Mouse (Mus musculus) inflammation-experienced regulatory T-cells, adult 16 weeks (primary cell): ENCODE results near the gene Net1. TPM values are rescaled to one million over a fixed set of nuclear protein-coding genes. Genes with fewer than 3 reads are reported as not detected.

Experiments
- polyA plus RNA-seq: library from polyadenylated mRNA; unstranded; fragments of 100-300 nt; shearing (Covaris generic); gene quantifications from one replicate; pipeline ENCODE4 v1.2.1, GENCODE M21; 2017

Net1 gene
- 44.7 TPM for polyA plus RNA-seq

DNA sequence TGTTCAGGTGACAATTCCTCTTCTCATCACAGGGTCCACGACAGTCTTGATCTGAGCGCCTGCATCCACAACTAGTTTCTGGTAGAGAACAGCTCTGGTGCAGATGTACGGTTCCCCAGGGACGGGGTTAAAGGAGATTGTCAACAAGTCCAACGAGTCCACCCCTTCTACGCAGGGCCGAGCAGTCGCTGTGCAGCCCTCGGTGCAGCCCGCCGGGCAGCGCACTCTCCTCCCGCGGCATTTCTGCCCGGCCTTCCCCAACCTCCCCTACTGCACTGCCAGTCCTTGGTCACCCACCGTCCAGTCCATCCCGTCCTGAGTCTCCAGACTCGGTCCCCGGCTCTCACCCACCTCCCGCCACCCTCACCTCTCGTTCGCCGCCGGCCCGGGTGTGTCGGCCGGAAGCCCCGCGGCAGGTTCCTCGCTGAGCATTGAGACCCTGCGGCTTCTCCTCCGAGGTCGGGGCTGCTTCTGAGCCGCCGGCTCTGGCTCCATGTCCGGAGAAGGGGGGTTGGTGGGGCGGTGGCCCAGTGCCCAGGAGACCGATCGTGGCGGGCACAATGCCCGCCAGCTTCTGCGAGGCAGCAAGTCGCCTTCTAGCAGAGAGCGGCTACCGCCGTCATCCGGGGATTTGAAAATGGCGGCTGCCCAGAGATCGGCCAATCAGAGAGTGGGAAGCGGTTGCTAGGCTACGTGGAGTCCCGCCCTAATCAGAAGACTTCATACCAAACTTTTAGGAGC lies at the start of gene Net1, which contains the start of gene Tubal3:
Gene Net1, minus strand, starts transcription at position 650 of the 741 bp plus-strand sequence.
Gene Tubal3, plus strand, starts transcription at position 704 of the 741 bp plus-strand sequence.

DNA sequence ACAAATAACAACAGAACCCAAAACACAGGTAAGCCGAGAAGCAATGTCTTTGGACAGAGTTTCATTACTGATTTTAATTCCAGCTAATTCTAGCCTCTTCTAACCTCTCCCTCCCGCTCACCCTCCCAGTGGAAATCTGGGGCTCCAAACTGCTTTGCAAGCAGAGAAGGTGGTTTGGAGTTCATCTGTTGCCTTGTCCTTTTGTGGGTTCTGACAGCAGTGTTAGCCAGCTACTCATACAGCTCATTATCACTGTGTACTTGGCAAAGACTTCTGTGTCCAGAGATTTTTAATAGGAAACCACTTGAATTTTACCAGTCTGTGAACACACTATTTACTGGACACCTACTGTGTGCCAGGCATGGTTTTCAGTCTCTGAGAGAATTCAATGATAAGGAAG lies 27.2 kb upstream of the Net1 start, which contains the start of gene Ucn3:
Gene Ucn3, minus strand, starts transcription at position 101 of the 400 bp plus-strand sequence.

DNA sequence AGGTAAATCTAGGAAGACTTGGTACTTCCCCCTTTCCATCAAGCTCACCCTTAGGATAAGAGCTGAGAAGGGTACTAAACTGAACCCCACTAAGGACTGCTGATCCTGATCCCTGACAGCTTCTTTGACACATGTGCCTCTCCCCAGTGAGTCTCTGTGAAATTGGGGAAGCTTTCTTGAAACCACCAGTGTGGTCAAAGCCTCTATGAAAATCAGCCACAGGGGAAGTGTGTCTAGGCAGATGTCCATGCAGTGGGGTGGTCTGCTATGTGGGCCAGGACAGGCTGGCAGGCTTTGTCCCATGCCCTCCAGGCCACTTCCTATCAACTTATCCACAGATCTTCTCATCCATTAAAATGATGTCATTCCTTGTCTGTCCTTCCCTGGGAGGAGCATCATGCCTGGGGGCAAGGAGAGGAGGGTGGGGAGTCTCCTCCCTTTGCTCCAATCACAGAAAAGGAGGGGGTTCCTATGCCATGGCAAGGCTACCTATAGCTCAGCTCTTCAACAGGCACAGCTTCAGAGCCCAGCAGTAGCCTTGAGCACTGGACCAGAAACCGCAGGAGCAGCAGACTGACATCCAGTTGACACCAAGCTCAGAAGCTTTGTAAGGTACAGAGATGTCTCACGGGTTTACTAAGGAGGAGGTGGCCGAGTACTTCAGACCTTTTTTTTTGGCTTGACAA lies 64.2 kb downstream of the Net1 start, which contains the start of gene Calm5:
Gene Calm5, plus strand, starts transcription at position 526 of the 686 bp plus-strand sequence.

DNA sequence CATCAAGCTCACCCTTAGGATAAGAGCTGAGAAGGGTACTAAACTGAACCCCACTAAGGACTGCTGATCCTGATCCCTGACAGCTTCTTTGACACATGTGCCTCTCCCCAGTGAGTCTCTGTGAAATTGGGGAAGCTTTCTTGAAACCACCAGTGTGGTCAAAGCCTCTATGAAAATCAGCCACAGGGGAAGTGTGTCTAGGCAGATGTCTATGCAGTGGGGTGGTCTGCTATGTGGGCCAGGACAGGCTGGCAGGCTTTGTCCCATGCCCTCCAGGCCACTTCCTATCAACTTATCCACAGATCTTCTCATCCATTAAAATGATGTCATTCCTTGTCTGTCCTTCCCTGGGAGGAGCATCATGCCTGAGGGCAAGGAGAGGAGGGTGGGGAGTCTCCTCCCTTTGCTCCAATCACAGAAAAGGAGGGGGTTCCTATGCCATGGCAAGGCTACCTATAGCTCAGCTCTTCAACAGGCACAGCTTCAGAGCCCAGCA lies 80.7 kb downstream of the Net1 start, which contains the start of gene Calm4:
Gene Calm4, plus strand, starts transcription at position 446 of the 496 bp plus-strand sequence.

Other genes starting within 250 kb of the Net1 start
- not detected for gene Calml3, start 113.9 kb downstream of the Net1 start, polyA plus RNA-seq
- gene Calm4, start 80.5 kb downstream of the Net1 start, polyA plus RNA-seq: not detected
- not detected for gene Calm5, start 64.0 kb downstream of the Net1 start, polyA plus RNA-seq
- gene Tubal3, start 54 bp upstream of the Net1 start, polyA plus RNA-seq: 0.46 TPM
- not detected for gene Ucn3, start 27.1 kb upstream of the Net1 start, polyA plus RNA-seq
- gene Akr1c14, start 130.8 kb upstream of the Net1 start, polyA plus RNA-seq: not detected
- not detected for gene Akr1c18, start 232.4 kb upstream of the Net1 start, polyA plus RNA-seq